Mouse (Mus musculus) lung, adult 2 months (tissue): ENCODE measurements around the gene Vamp3.

Experiments
- CTCF ChIP-seq: fragments of 200-500 bp; IDR thresholded peaks from 2 replicates; pipeline ENCODE4 v1.5.1; 2011; ENCODE audit warnings: mild to moderate bottlenecking, low read length, control low read depth; ENCODE audit not compliant: insufficient read depth
- POLR2A ChIP-seq: fragments of 200-500 bp; IDR thresholded peaks from 2 replicates; pipeline ENCODE4 v1.6.1; 2011; ENCODE audit warnings: low read depth, mild to moderate bottlenecking, control low read depth, low read length, borderline replicate concordance; ENCODE audit errors: extremely low read depth

GRCm38 (mm10) chr4:151001397-151001796 lies 56.4 kb downstream of the Vamp3 start:
- TF ChIP-seq CTCF = no peak
- TF ChIP-seq POLR2A = no peak
